Mouse (Mus musculus): Measurements from ENCODE around the gene Bcl2. TPM values are rescaled to one million over a fixed set of nuclear protein-coding genes. Genes with fewer than 3 reads are reported as not detected.

The Bcl2 gene
- total RNA-seq, 4 experiments from 2014 or later, result 3.7 to 5.4 (median 4.2) TPM

DNA sequence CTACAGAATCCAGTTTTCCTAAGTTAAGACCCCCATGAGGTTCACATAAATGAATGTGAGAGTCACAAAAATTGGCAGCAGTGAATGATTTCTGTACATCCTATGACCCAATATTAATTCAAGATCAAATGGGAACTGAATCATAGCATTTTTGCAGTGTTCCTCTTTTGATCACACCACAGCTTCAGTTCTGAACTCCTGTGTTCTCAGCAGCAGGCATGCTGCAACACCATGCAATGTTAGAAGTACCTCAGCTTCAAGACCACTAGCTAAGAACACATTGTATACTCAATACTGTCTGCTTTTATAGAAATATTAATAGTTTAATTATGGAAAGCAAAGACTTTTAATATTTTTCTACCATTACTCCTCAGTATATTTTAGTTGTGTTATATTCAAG lies 85.8 kb downstream of the Bcl2 start:
- no peak for DNase-seq (ENCODE audit: low spot score)

DNA sequence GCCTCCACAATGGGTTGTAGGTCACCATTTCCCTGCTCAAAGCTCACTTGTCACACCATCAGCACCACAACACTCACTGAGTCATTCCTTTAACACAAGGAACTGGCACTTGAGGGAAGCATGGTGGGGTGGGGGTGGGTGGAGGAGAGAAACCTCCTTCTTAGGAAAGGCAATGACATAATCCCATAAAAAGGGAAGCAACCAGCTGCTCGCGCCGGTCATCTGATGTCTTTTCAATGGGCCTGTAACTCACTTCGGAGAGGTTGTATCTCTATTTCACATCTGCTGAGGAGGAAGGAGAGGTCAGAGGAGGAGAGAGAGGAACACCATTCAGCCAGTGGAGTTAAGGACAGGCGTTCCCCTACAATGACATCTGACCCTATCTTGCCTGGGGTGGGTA lies 86.8 kb downstream of the Bcl2 start:
- peak; percentile 43 for DNase-seq (ENCODE audit: low spot score)

DNA sequence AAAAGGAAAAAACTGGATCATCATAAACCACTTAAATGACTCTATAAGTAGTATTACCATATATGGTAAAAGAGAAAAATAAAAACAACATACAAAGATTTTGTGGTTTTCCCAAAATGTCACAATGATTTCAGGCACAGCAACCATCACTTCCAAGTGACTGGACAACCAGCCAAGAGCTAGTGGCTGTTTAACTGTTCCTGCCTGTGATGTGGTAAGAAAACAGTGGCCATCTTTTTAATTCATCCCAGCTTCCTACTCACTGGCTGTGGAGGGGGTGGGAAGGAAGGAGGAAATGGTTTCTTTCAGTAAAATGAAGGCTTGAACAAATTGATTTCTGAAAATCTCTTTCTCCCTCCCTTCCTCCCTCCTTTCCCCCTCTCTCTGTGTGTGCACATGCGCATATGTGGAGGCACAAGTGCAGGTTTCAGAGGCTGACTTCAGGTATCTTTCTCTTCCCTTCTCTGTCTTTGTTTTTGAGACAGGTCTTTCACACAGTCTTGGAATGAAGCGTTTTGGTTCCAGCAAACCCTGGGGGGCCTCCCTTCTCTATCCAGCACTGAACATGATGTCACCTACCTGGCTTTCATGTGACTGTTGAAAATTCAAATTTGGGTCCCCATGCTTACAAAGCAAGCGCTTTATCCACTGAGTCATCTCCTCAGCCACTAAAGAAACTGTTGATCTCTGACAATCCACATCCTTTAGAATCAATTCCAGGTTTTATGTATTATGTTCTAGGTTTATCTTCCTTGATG lies 93.7 kb downstream of the Bcl2 start:
- DNase-seq (ENCODE audit: low spot score), result no peak

DNA sequence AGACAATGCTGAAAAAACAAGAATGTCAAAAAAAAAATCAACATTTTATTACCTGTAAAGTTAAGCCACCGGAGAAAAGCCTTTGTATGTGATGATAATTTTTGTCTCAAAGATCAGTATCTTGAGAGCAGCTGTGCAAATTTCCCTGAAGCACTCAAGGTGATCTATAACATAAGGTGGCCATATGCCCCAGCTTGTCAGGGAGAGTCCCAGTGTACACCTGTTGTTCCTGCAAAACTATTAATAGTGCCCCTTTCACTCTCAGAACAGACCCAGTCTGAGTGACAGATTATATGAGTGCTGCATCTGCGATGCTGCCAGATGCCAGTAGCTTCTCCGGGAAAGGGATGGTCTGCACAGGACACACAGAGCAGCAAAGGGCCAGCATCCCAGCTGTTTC lies 95.3 kb downstream of the Bcl2 start:
- no peak for DNase-seq (ENCODE audit: low spot score)

DNA sequence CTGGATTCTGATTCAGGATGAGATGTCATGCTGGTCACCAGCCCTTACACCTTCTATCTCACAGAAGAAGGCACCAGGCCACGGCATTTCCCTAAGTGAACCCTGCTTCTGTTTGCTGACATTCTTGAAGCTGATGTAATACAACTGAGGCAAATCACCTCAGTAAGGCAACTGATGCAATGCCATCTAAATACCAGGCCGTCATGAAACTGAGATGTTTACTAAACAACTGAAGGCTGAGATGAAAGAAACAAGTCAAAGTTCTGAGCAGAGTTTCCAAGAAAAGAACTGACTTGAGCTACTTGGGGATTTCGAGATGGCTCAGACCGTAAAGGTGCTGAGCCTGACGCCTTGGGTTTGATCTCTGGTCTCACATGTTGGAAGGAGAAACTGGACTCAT lies 97.1 kb downstream of the Bcl2 start:
- no peak for DNase-seq (ENCODE audit: low spot score)

DNA sequence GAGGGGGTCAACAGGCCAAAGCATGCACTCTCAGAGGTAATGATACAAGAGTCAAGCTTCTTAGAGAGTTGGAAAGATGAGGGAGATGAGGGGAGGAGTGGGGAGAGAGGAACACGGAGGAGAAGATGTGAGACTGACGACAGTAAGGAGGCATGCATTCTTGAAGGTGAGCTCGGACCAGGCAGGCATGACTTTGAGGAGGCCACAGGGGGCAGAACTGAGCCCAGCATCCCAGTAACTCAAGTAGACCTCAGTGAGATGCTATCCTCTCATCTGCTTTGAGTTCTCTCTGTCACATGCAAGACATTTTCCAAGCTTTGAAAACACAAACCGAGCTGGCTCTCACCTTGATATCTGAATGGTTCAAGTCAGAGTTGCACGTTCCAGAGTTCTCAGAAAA lies 100.7 kb downstream of the Bcl2 start:
- no peak for DNase-seq (ENCODE audit: low spot score)

DNA sequence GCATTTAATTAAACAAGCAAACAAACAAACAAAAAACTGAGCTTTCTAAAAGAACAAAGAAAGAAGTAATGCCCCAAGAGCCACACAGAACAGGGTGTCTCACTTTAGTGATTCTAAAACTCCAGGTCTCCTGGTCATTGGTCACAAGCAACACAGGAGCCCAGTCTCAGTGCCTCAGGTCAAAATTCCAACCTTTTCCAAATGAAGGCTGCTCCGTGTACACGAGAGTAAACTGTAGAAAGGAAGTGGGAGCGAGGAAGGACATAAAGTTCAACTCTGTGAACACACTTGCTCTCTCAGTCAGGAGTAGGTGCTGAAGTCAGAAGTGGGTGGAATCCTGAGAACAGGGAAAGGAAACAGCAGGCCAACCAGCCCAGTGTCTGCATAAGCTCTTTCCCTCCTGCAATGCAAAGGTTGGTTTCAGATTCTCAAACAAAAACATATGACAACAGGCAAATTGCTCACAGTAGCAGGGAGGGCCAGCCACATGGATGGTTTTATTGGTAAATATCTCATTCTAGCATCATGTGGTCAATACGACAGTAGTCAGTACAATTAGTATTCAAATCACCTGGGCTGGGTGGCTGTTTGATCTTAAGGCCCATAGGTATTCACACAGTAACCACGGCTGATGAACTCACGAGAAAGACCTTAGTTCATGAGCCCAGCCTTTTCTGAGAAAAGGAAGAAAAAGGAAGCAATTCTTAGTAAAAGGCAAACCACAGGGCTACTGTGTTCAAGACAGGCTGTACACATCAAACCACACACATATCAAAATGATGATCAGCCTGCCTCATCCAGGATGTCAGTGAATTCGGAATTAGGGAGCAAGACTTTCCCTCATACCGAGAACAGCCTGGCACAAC lies 101.7 kb downstream of the Bcl2 start:
- no peak for DNase-seq (ENCODE audit: low spot score)

DNA sequence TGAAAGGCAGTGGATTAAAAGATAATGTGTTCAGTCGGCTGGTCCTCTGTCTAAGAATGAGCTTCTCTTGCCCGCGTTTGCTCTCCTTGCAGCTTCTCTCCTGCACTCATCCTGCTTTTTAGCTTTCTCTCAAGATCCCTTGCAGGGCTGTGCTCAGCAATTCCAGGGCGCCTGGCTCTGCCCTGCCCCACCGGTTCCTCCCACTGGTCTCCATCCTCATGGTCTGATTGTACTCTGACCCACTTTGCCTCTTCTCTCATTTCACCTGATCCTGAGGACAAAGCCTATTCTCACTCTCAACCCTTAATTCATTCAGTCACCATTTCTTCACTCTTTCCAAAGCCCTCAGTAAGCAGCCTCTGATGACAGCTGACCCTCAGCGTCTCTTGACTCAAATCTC lies 102.8 kb downstream of the Bcl2 start:
- no peak for DNase-seq (ENCODE audit: low spot score)

DNA sequence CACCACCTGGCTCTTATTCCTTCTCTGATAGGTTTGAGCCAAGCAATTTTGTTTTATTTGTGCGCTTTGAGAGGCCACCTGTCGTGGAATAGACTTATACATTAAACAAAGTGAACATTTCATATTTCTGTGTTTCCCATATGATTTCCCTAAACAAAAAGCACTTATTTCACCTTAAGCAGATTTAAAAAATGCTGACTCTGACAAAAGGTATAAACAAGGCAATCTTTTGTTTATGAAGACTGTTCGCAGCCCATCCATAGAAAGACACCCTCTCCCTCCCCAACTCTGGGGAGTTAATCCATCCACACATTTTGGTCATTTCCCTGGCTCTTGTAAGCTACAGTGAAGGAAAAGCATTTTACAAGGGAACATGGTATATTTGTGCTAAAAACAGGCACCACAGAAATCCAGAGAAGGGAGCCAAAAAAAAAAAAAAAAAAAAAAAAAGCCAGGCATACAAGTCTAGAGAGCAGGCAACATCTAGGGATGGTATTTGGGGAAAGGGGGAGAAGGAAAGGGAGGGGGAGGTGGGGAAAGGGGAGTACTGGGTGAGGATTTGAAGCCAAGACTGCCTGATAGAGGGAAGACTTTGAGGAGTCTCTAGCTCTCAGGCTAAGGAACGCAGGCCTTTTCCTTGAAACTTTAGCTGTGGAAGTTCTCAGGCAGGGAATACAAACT lies 105.8 kb downstream of the Bcl2 start:
- DNase-seq (ENCODE audit: low spot score), result no peak

DNA sequence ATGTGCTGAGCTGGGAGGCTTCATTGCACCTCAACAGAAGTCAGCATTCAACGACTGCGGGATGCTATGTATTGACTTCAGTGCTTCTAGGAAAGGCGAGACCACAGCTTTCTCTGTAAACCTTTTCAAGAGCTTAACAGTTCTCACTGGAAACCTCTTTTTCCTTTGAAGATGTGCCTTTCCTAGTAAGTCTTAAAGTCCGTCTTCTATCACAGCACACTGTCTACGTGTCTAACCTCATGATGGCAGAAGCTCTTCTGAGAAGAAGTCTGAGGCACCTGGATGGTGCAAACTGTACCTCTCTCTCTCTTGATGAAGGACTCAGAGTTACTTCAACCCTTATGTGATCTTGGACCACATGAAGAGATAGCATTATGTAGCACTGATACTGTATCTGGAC lies 107.1 kb downstream of the Bcl2 start:
- DNase-seq (ENCODE audit: low spot score), result no peak

DNA sequence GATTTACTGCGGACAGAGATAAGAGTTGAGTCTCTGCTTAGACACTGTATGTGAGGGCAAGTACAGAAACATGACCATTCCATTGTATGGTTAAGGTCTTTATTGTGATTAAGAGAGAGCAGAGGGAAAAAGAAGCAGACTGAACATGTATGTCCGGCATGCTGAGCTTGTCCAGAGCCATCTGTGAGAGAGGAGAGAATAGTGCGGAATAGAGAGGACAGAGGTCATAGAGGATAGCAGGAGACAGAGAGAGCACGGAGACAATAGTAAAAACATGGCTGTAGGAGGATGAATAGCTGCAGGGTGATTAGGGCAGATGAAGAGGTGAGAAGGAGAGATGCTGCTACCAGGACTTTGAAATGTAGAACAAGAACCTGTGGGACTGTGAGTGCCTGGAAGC lies 110.7 kb downstream of the Bcl2 start:
- no peak for DNase-seq (ENCODE audit: low spot score)

DNA sequence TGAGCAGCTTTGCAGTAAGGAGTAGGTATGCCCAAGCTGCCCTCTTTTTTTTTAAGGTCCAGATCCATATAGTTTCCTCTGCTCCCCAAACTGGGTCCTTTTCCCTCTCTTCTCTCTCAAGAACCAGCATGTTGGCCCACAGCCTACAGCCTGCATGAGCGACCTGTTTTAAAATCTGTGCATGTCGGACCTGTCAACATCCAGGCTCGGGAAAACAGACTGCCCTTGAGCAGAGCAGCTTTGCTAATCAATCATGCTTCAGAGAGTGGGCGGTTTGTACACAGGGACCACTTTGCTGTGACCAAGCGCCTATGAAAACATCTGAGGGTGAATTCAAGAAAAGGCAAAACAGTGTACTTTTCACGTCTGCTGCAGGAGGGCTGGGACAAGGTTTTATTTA lies 111.1 kb downstream of the Bcl2 start:
- no peak for DNase-seq (ENCODE audit: low spot score)

DNA sequence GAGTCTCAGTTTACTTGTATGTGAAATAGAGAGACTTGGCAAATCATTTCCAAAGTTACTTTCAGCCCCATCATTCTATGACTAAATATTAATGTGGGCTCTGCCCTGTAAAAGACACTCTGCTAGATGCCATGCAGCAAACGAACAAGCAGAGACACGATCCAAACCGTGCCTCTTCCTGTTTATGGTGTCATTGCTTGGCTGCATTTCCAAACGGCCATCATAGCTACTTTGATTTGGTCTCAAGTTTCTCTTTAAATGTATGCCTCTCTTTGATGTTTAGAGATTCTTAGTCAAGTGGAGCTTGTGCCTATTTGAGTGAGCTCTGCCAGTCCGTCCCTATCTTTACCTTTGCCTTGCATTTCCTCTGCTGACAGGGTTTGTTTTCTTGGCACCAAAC lies 111.5 kb downstream of the Bcl2 start:
- DNase-seq (ENCODE audit: low spot score), result no peak

DNA sequence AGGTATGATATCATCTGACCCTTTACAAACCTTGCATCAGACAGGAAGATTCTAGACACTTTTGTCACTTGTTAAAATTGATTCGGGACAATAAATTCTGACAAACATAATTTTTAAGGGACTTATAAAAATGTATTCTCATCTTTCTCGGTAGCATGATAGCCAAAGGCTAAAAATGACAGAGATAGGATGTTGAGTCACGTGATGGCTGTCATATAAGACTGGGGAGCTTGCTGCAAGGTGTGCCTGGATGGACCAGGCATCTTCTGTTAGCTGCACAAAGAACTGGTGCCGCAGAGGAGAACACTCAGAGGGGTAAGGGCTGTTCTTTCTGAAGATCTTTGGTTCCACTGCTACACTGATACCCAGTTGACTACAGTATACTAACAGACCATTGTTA lies 112.8 kb downstream of the Bcl2 start:
- no peak for DNase-seq (ENCODE audit: low spot score)

DNA sequence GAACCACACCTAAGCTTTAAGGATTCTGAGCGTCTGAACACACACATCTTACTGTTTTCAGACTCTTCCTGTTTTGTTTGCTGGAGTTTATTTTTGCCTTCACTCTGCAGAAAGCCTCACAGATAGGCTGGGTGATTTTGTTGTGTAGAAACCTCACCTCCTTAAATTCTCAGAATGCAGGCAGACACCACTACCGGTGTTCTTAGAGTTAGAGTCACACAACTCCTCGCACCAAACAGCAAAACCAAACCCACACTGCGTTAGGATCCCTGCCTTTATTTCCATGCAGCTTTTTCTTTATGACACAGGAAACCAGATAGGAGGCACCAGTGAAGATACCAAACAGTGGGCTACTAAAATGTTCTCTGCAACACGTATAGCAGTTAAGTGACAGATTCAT lies 113.2 kb downstream of the Bcl2 start:
- DNase-seq (ENCODE audit: low spot score), result no peak

DNA sequence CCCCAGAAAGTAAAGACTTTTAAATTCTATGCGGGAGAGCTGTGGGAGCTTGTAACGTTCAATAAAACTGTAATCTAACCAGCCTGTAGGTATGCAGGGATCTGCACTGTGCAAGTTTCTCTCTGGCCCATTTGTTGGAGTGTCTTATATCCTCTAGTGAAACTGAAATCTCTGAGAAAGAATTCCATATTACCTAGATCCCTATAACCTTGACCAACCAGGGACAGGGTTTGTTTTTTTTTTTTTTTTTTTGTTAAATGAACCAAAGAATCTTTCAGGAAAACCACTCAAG lies 115.8 kb downstream of the Bcl2 start:
- no peak for DNase-seq (ENCODE audit: low spot score)

DNA sequence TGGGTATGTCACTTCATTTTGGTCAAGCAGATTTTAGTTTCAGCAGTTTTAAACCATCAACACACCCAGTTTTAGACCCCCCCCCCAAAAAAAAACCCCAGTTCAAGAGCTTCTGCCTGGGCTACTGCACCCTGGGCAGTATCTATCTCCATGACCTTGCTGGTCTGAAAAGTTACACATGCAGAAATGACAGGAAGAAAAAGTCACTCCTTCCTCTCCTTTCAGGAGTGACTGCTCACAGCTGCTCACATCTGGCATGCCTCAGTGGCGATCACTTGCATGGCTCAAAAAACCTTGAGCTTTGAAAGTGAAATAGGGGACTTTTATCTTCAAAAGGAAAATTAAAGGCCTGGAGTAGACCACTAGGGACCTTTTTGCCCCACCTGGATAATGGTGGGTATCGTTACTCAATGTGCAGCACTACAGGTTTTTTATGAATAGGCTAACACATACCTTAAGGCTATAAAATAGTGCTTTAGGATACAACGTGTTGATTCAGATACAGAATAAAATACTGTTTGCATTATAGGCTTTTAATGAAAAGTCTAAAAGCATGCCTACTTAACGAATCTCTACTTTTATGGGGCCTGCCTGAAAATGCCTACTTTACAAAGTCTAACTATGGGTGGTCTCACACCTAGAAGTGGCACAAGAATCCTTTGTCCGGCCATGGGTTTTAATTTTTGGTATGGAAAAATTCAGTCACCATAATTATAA lies 116.3 kb downstream of the Bcl2 start:
- no peak for DNase-seq (ENCODE audit: low spot score)

DNA sequence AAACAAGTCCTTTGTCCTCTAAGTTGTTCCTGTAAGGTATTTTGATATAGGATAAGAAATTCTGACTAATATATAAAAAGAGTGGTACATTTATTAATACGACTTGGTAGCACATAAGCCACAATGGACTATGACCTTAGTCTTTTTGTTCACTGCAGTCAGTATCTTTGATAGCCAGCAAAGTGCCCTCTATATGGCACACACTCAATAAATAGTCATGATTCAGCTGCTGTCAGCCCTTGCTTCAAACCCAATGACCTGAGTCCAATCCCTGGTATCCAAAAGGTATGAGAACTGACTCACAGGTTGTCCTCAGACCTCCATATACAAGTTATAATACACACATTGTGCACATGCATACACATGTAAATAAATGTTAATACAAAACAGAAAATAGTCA lies 117.7 kb downstream of the Bcl2 start:
- DNase-seq (ENCODE audit: low spot score), result no peak

DNA sequence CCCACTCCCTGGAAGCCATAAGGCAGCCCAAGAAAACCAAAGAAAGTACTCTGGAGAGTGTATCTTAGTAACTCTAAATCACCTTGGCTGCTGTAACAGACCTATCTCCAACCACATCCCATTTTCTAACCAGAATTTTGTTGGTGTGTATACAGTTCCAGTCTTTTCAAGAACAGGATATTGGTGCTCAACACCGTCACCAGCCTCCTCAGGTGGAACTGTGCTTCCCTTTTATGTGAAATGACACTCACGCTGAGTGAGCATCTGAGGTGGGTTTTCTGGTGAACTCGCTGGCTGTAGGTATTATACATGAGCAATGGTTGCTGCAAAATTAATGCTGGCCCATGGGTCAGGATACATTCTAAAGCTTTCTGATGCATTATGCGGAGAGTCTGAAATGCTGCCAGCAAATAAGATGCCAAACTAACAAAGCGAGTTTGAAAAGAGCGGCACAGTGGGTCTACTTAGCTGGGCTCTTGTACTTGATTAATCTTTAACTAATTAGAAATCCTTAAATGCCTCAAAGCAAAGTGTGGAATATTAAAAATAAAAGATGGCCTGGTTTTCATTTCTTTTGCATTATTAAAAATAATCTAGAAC lies 118.7 kb downstream of the Bcl2 start:
- DNase-seq (ENCODE audit: low spot score), result no peak

DNA sequence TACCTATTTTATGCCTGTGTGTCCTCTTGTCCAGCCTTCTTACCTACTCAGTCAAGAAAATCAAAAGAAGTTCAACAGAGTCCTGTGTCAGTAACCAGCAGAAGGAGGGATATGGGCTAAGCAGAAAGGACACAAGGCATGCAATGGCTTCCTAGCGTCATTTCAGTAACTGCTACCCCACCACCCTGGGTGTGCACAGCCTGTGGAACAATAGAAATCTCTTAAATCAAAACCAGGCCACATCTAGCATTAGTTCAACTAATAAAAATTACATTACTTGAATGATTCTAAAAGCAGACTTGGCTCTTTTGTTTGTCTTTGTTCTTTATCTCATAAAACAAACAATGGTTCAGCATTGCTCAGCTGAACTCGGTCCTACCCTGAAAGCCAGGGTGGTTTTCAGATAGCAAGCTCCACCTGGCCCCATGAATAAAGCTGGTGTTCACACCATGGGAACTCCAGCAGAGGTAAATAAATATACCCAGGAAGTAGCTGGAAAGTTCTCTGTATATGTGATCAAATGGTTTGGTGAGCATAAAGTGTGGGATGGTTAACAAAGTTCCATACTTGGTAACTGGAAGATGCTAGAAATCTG lies 122.8 kb downstream of the Bcl2 start:
- no peak for DNase-seq (ENCODE audit: low spot score)

DNA sequence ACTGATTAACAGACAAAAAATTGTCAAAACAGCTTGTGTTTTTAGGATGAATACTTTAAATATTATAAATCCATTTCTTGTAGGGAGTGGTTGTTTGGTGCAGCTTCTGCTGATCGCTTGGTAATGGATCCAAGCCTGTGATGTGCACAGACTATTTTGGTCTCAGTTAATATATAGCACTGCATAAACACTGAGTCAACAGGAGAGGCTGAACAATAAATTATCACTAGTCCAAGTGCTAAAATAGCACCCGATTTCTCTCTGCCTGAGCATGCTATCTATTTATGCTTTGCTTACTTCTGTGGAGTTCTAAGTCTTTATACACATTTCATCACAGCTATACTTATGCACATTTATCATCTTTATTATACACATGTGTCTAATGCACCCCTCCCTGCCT lies 124.9 kb downstream of the Bcl2 start:
- no peak for DNase-seq (ENCODE audit: low spot score)
